Mouse (Mus musculus) CH12.LX (cell line): ENCODE measurements at regions not wholly inside any gene's neighbourhood (a gene's known extent, or its start where the extent isn't known, plus 50 kb on each side); places are given as distances from the start of the nearest gene placed in this dataset.

Experiments used
- DNase-seq: peaks from one replicate; pipeline ENCODE4 v3.0.0-alpha.2; 2013; ENCODE audit errors: extremely low read depth
- H3K27ac ChIP-seq: 2 replicates; pipeline ENCODE4 v1.5.1; 2012; ENCODE audit warnings: low read depth, mild to moderate bottlenecking, control low read depth, moderate library complexity; ENCODE audit not compliant: insufficient read depth
- H3K27me3 ChIP-seq: replicated peaks from 2 replicates; pipeline ENCODE3; 2012; ENCODE audit warnings: inconsistent platforms
- H3K36me3 ChIP-seq, 2 experiments: replicated peaks in 1 of 2; 2 replicates each; pipeline versions ENCODE3 to v1.6.1; 2012; ENCODE audit warnings: inconsistent platforms in 1 of 2, low read length in 1 of 2, mild to moderate bottlenecking in 1 of 2, mixed read lengths in 1 of 2, moderate library complexity in 1 of 2; ENCODE audit not compliant: control insufficient read depth in 1 of 2, insufficient read depth in 1 of 2
- H3K4me1 ChIP-seq, 2 experiments: 2 replicates each; pipeline ENCODE4 v1.6.1; 2012; ENCODE audit warnings: inconsistent platforms in 1 of 2, moderate library complexity in 1 of 2; ENCODE audit not compliant: insufficient read depth in 2 of 2, control insufficient read depth in 1 of 2
- H3K4me2 ChIP-seq: 2 replicates; pipeline ENCODE4 v1.6.1; 2012; ENCODE audit warnings: low read depth, mild to moderate bottlenecking, control low read depth; ENCODE audit not compliant: poor library complexity, insufficient read depth, severe bottlenecking
- H3K4me3 ChIP-seq, 3 experiments: fragments of 150-350 bp in 1 of 3; sonication (generic) in 1 of 3; replicated peaks in 1 of 3; 2 replicates each; pipeline versions ENCODE3 to v1.5.1; 2011 to 2012; ENCODE audit warnings: low read depth in 2 of 3, low read length in 2 of 3, mild to moderate bottlenecking in 2 of 3, moderate library complexity in 2 of 3, control low read depth in 1 of 3, improper control_type of control experiment in 1 of 3, inconsistent platforms in 1 of 3, mixed read lengths in 1 of 3; ENCODE audit not compliant: poor library complexity in 1 of 3
- H3K79me2 ChIP-seq: replicated peaks from 2 replicates; pipeline ENCODE4 v1.6.1; 2012; ENCODE audit warnings: mild to moderate bottlenecking, moderate library complexity; ENCODE audit not compliant: control insufficient read depth, poor library complexity, insufficient read depth, severe bottlenecking; ENCODE audit errors: extremely low read depth
- H3K9ac ChIP-seq: 2 replicates; pipeline ENCODE4 v1.6.1; 2012; ENCODE audit warnings: low read depth, mild to moderate bottlenecking, control low read depth, moderate library complexity; ENCODE audit not compliant: insufficient read depth
- H3K9me3 ChIP-seq: replicated peaks from 2 replicates; pipeline ENCODE3; 2012; ENCODE audit warnings: low read length, inconsistent platforms, mixed read lengths
- CHD2 ChIP-seq: IDR thresholded peaks from 2 replicates; pipeline ENCODE4 v1.6.1; 2011; ENCODE audit warnings: low read length, improper control_type of control experiment
- CTCF ChIP-seq, 2 experiments: IDR thresholded peaks in 1 of 2; conservative IDR thresholded peaks in 1 of 2; 2 replicates each; pipeline ENCODE4 v1.5.1; 2011 to 2012; ENCODE audit warnings: low read depth in 2 of 2, low read length in 2 of 2, improper control_type of control experiment in 1 of 2, inconsistent platforms in 1 of 2, mild to moderate bottlenecking in 1 of 2, moderate library complexity in 1 of 2
- E2F4 ChIP-seq: IDR thresholded peaks from 2 replicates; pipeline ENCODE4 v1.6.1; 2011; ENCODE audit warnings: low read depth, low read length, improper control_type of control experiment; ENCODE audit not compliant: insufficient replicate concordance
- ELF1 ChIP-seq: IDR thresholded peaks from 2 replicates; pipeline ENCODE4 v1.6.1; 2014; ENCODE audit warnings: low read depth, mild to moderate bottlenecking, inconsistent platforms, low read length, improper control_type of control experiment
- EP300 ChIP-seq: IDR thresholded peaks from 2 replicates; pipeline ENCODE4 v1.6.1; 2011; ENCODE audit warnings: low read length, improper control_type of control experiment
- ETS1 ChIP-seq: conservative IDR thresholded peaks from 2 replicates; pipeline ENCODE4 v1.6.1; 2012; ENCODE audit warnings: low read depth, mild to moderate bottlenecking, inconsistent platforms, low read length, improper control_type of control experiment, moderate library complexity
- GABPA ChIP-seq: IDR thresholded peaks from 2 replicates; pipeline ENCODE4 v1.6.1; 2012; ENCODE audit warnings: low read depth, low read length, improper control_type of control experiment, inconsistent platforms; ENCODE audit not compliant: insufficient replicate concordance
- IRF4 ChIP-seq: IDR thresholded peaks from 2 replicates; pipeline ENCODE4 v1.6.1; 2014; ENCODE audit warnings: low read depth, mild to moderate bottlenecking, inconsistent platforms, low read length, improper control_type of control experiment
- JUN ChIP-seq: IDR thresholded peaks from 2 replicates; pipeline ENCODE4 v1.6.1; 2011; ENCODE audit warnings: low read depth, mild to moderate bottlenecking, low read length, improper control_type of control experiment, moderate library complexity; ENCODE audit not compliant: insufficient read depth
- JUND ChIP-seq: conservative IDR thresholded peaks from 2 replicates; pipeline ENCODE4 v1.6.1; 2011; ENCODE audit warnings: low read depth, low read length, improper control_type of control experiment
- MAFK ChIP-seq: IDR thresholded peaks from 2 replicates; pipeline ENCODE4 v1.6.1; 2011; ENCODE audit warnings: low read length, improper control_type of control experiment; ENCODE audit not compliant: insufficient replicate concordance
- MAZ ChIP-seq: IDR thresholded peaks from 2 replicates; pipeline ENCODE4 v1.6.1; 2012; ENCODE audit warnings: low read depth, mild to moderate bottlenecking, inconsistent platforms, low read length, improper control_type of control experiment, moderate library complexity
- MYC ChIP-seq: IDR thresholded peaks from 2 replicates; pipeline ENCODE4 v1.6.1; 2011; ENCODE audit warnings: low read depth, mild to moderate bottlenecking, improper control_type of control experiment, low read length
- NELFE ChIP-seq: IDR thresholded peaks from 2 replicates; pipeline ENCODE4 v1.6.1; 2011; ENCODE audit warnings: low read depth, low read length, improper control_type of control experiment
- NRF1 ChIP-seq: IDR thresholded peaks from 2 replicates; pipeline ENCODE4 v1.6.1; 2014; ENCODE audit warnings: low read depth, mild to moderate bottlenecking, inconsistent platforms, low read length, improper control_type of control experiment, moderate library complexity
- PAX5 ChIP-seq: IDR thresholded peaks from 2 replicates; pipeline ENCODE4 v1.6.1; 2012; ENCODE audit warnings: low read length, inconsistent platforms, mixed read lengths
- POLR2AphosphoS2 ChIP-seq: IDR thresholded peaks from 2 replicates; pipeline ENCODE4 v1.6.1; 2011; ENCODE audit warnings: low read depth, low read length, improper control_type of control experiment
- RAD21 ChIP-seq: IDR thresholded peaks from 2 replicates; pipeline ENCODE4 v1.6.1; 2011; ENCODE audit warnings: low read depth, mild to moderate bottlenecking, low read length, improper control_type of control experiment, moderate library complexity
- RCOR1 ChIP-seq: conservative IDR thresholded peaks from 2 replicates; pipeline ENCODE4 v1.6.1; 2012; ENCODE audit warnings: low read depth, mild to moderate bottlenecking, inconsistent platforms, low read length, improper control_type of control experiment
- SIN3A ChIP-seq: IDR thresholded peaks from 2 replicates; pipeline ENCODE4 v1.6.1; 2012; ENCODE audit warnings: low read length, improper control_type of control experiment, inconsistent platforms
- SMC3 ChIP-seq: IDR thresholded peaks from 2 replicates; pipeline ENCODE4 v1.6.1; 2011; ENCODE audit warnings: low read depth, low read length, improper control_type of control experiment
- TCF12 ChIP-seq: IDR thresholded peaks from 2 replicates; pipeline ENCODE4 v1.6.1; 2014; ENCODE audit warnings: low read depth, mild to moderate bottlenecking, inconsistent platforms, low read length, improper control_type of control experiment
- ZC3H11A ChIP-seq: IDR thresholded peaks from 2 replicates; pipeline ENCODE4 v1.6.1; 2012; ENCODE audit warnings: low read depth, mild to moderate bottlenecking, inconsistent platforms, low read length, improper control_type of control experiment
- ZKSCAN1 ChIP-seq: IDR thresholded peaks from 2 replicates; pipeline ENCODE4 v1.6.1; 2012; ENCODE audit warnings: low read depth, inconsistent platforms, low read length, improper control_type of control experiment, borderline replicate concordance
- ZMIZ1 ChIP-seq: IDR thresholded peaks from 2 replicates; pipeline ENCODE4 v1.6.1; 2012; ENCODE audit warnings: low read depth, mild to moderate bottlenecking, inconsistent platforms, low read length, improper control_type of control experiment
- ZNF384 ChIP-seq: IDR thresholded peaks from 2 replicates; pipeline ENCODE4 v1.6.1; 2012; ENCODE audit warnings: low read depth, low read length, improper control_type of control experiment, inconsistent platforms
- dilution Hi-C: fragments of 300-500 bp; cut with MboI; formaldehyde crosslinking; loops from 2 replicates; pipeline ENCODE4 v1.14.3; 2020; ENCODE audit warnings: low sequenced_read_pairs; ENCODE audit not compliant: extremely low pct_unique_long_range_greater_than_20kb, extremely low pct_ligation_motif_present
- in situ Hi-C: fragments of 300-500 bp; cut with MboI; formaldehyde crosslinking; loops from 3 replicates; pipeline ENCODE4 v1.14.3; 2019; ENCODE audit warnings: low sequenced_read_pairs, low pct_ligation_motif_present, low pct_unique_long_range_greater_than_20kb, mixed read lengths

- H3K4me3 ChIP-seq: no peak overlapping the region
- no peak overlapping the region for H3K4me2 ChIP-seq
- in situ Hi-C loops: no loop called here
- no peaks in the 10 kb centered on the region for H3K36me3 ChIP-seq
- dilution Hi-C loops: no loop called here
- no peaks in the 10 kb centered on the region for H3K9me3 ChIP-seq
- no peak overlapping the region for H3K9ac ChIP-seq
- TF ChIP-seq GABPA (no peak), JUND (no peak), JUN (no peak), NELFE (no peak), ZMIZ1 (no peak), ELF1 (no peak), TCF12 (no peak), POLR2AphosphoS2 (no peak), ETS1 (no peak), ZC3H11A (no peak)
- H3K4me1 ChIP-seq: peaks cover 0 to 4% of the 10 kb centered on the region in 2 experiments; a peak in 1 of 4 replicates
- DNase-seq: no peak
- H3K27ac ChIP-seq: no peak overlapping the region
- H3K27me3 ChIP-seq: no peaks in the 10 kb centered on the region
- no peaks in the 10 kb centered on the region for H3K79me2 ChIP-seq
Observed at GRCm38 (mm10) chr3:151639431-151640111, 110.2 kb downstream of the Ifi44 start.

GRCm38 (mm10) chr3:151638326-151638725 lies 111.4 kb downstream of the Ifi44 start:
- H3K4me2 ChIP-seq: no peak overlapping the region
- H3K9ac ChIP-seq: no peak overlapping the region
- in situ Hi-C loops (no loop called here), dilution Hi-C loops (no loop called here)
- H3K36me3 ChIP-seq: no peaks in the 10 kb centered on the region
- H3K79me2 ChIP-seq: no peaks in the 10 kb centered on the region
- TF ChIP-seq PAX5: no peak
- peak; percentile 29 for TF ChIP-seq SMC3
- no peak for TF ChIP-seq NRF1
- TF ChIP-seq ZKSCAN1: no peak
- TF ChIP-seq SIN3A: no peak
- TF ChIP-seq RAD21: peak; percentile 67
- TF ChIP-seq E2F4: no peak
- TF ChIP-seq MYC: no peak
- no peak for TF ChIP-seq IRF4
- TF ChIP-seq MAFK: no peak
- TF ChIP-seq ETS1: no peak
- no peak for TF ChIP-seq NELFE
- no peak for TF ChIP-seq CHD2
- TF ChIP-seq CTCF (conservative IDR thresholded peaks at IDR 0.05 in 1 of 2, IDR thresholded peaks at IDR 0.05 in 1 of 2; ENCODE audit: low read depth in 2 of 2, low read length in 2 of 2): peak in 1 of 2 experiments; percentile 59; a peak in 3 of 4 replicates
- no peak for TF ChIP-seq ELF1
- TF ChIP-seq RCOR1: no peak
- peak; percentile 28; the same call in 1 of the 2 replicates for TF ChIP-seq ZNF384
- TF ChIP-seq EP300: no peak
- no peak for TF ChIP-seq JUND
- no peak for TF ChIP-seq ZMIZ1
- no peak for TF ChIP-seq MAZ
- no peak for TF ChIP-seq TCF12
- H3K4me1 ChIP-seq: no peaks in the 10 kb centered on the region
- peak; percentile 31 for DNase-seq
- no peaks in the 10 kb centered on the region for H3K27me3 ChIP-seq
- no peak overlapping the region for H3K27ac ChIP-seq
- no peak overlapping the region for H3K4me3 ChIP-seq
- no peaks in the 10 kb centered on the region for H3K9me3 ChIP-seq
